Mouse (Mus musculus) bone marrow, adult 2 months (tissue): ENCODE results near the gene Olfr441.
"Not testable (repeated sequence)": the region's sequence is repeated elsewhere in the genome, so short reads cannot be mapped to it uniquely, and the experiment has no call there.

Experiments used
- CTCF ChIP-seq: fragments of 200-500 bp; IDR thresholded peaks from 2 replicates; pipeline ENCODE4 v1.5.1; 2011; ENCODE audit warnings: low read length, control low read depth; ENCODE audit not compliant: control insufficient read depth, insufficient read depth
- POLR2A ChIP-seq: fragments of 200-500 bp; IDR thresholded peaks from 2 replicates; pipeline ENCODE4 v1.6.1; 2011; ENCODE audit warnings: low read depth, mild to moderate bottlenecking, control low read depth, low read length, borderline replicate concordance; ENCODE audit not compliant: control insufficient read depth

DNA sequence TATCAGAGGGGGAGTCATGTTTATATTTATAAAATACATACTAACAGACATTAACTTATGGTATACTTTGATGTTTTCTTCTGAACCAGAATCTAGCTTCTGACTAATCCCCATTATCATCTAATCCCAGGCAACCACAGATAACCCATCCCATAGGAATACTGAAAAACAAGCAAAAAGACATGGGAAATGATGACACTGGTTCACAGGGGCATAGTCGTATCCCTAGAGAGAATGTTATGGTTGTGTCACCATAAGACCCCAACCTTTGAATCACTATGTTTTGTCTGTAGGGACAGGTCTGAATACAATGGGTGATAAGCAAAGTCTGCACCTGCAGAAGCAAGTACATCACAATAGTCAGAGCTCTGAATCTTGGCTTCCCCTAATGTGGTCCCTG, at the start of gene Olfr441:
- TF ChIP-seq POLR2A, CTCF: not testable (repeated sequence)
